Mouse (Mus musculus): ENCODE data around the gene Bend7. TPM values are rescaled to one million over a fixed set of nuclear protein-coding genes. Genes with fewer than 3 reads are reported as not detected.

Bend7 gene
- total RNA-seq, 2 experiments from 2014 or later: 0.48 TPM; not detected in 1

GRCm38 (mm10) chr2:4849449-4849848 lies 131.8 kb downstream of the Bend7 start:
- ATAC-seq (replicated peaks; ENCODE audit: low FRiP score, low TSS enrichment, poor library complexity, severe bottlenecking): no peak

Other genes starting within 250 kb of the Bend7 start
- gene Prpf18, start 65.7 kb upstream of the Bend7 start, total RNA-seq (2014; fragmentation: Nextera tagmentation): 41.5 and 49.5 TPM in 2 replicates
- 78.4 and 88.4 TPM in 2 replicates for gene Prpf18, start 65.7 kb upstream of the Bend7 start, total RNA-seq (2017)
- gene Sephs1, start 163.7 kb downstream of the Bend7 start, total RNA-seq (2014; fragmentation: Nextera tagmentation): 35.1 and 35.5 TPM in 2 replicates
- 38.0 and 38.4 TPM in 2 replicates for gene Sephs1, start 163.7 kb downstream of the Bend7 start, total RNA-seq (2017)
- 19.3 and 20.2 TPM in 2 replicates for gene Phyh, start 201.2 kb downstream of the Bend7 start, total RNA-seq (2014; fragmentation: Nextera tagmentation)
- 7.8 and 8.6 TPM in 2 replicates for gene Phyh, start 201.2 kb downstream of the Bend7 start, total RNA-seq (2017)

All from megakaryocyte-erythroid progenitor cell, adult 5-6 weeks (primary cell).